Mouse (Mus musculus): ENCODE results near the gene Col1a1. TPM values are rescaled to one million over a fixed set of nuclear protein-coding genes. Genes with fewer than 3 reads are reported as not detected.

Gene Col1a1
- polyA plus RNA-seq, 1 experiment from 2014 or later: 85.4 TPM

GRCm38 (mm10) chr11:94924977-94925376 is 11.0 kb upstream of the Col1a1 start:
- no peaks in the 10 kb centered on the region for H3K9me3 ChIP-seq (replicated peaks)
- H3K27me3 ChIP-seq (ENCODE audit: low read depth, poor library complexity, severe bottlenecking): peaks cover 17% of the 10 kb centered on the region; the same call in 1 of the 2 replicates
- no peaks in the 10 kb centered on the region for H3K36me3 ChIP-seq
- H3K4me1 ChIP-seq: peaks cover 26% of the 10 kb centered on the region
- no peak overlapping the region for H3K4me3 ChIP-seq
- H3K27ac ChIP-seq (replicated peaks): no peak overlapping the region
- 97% methylated on average over 4 of the region's 4 CpGs for WGBS
- no peak for DNase-seq (ENCODE audit: low spot score)

GRCm38 (mm10) chr11:94926431-94926830 is 9.6 kb upstream of the Col1a1 start:
- Histone ChIP-seq H3K4me1 (peaks cover 30% of the 10 kb centered on the region), H3K27ac (replicated peaks) (no peak overlapping the region), H3K9me3 (replicated peaks) (no peaks in the 10 kb centered on the region), H3K27me3 (ENCODE audit: low read depth, poor library complexity, severe bottlenecking) (peaks cover 31% of the 10 kb centered on the region), H3K36me3 (no peaks in the 10 kb centered on the region), H3K4me3 (no peak overlapping the region)
- no peak for DNase-seq (ENCODE audit: low spot score)
- 71% methylated on average over 11 of the region's 11 CpGs for WGBS

GRCm38 (mm10) chr11:94927771-94928291 is 8.2 kb upstream of the Col1a1 start:
- 34% methylated on average over 5 of the region's 5 CpGs for WGBS
- Histone ChIP-seq H3K4me1 (peaks cover 30% of the 10 kb centered on the region), H3K27ac (replicated peaks) (peak overlapping the region; percentile 52; the same call in 1 of the 2 replicates), H3K4me3 (no peak overlapping the region), H3K9me3 (replicated peaks) (no peaks in the 10 kb centered on the region), H3K36me3 (no peaks in the 10 kb centered on the region), H3K27me3 (ENCODE audit: low read depth, poor library complexity, severe bottlenecking) (peaks cover 45% of the 10 kb centered on the region)
- DNase-seq (ENCODE audit: low spot score): no peak

- 14% methylated on average over 13 of the region's 13 CpGs for WGBS
- H3K4me1 ChIP-seq: peaks cover 37% of the 10 kb centered on the region
- H3K27me3 ChIP-seq (ENCODE audit: low read depth, poor library complexity, severe bottlenecking): peaks cover 55% of the 10 kb centered on the region
- peak overlapping the region; percentile 78 for H3K27ac ChIP-seq (replicated peaks)
- H3K9me3 ChIP-seq (replicated peaks): no peaks in the 10 kb centered on the region
- no peaks in the 10 kb centered on the region for H3K36me3 ChIP-seq
- H3K4me3 ChIP-seq: peak overlapping the region; percentile 14
- peak; percentile 79 for DNase-seq (ENCODE audit: low spot score)
Observed at GRCm38 (mm10) chr11:94928820-94929219, 7.2 kb upstream of the Col1a1 start.

- Histone ChIP-seq H3K4me1 (peaks cover 41% of the 10 kb centered on the region), H3K4me3 (no peak overlapping the region), H3K27ac (replicated peaks) (peak overlapping the region; percentile 78), H3K36me3 (no peaks in the 10 kb centered on the region), H3K9me3 (replicated peaks) (no peaks in the 10 kb centered on the region), H3K27me3 (ENCODE audit: low read depth, poor library complexity, severe bottlenecking) (peaks cover 63% of the 10 kb centered on the region)
- no peak for DNase-seq (ENCODE audit: low spot score)
- WGBS: 58% methylated on average over 9 of the region's 9 CpGs
Observed at GRCm38 (mm10) chr11:94929599-94929998, 6.4 kb upstream of the Col1a1 start.

- WGBS: 54% methylated on average over 4 of the region's 4 CpGs
- Histone ChIP-seq H3K4me1 (peaks cover 41% of the 10 kb centered on the region), H3K27ac (replicated peaks) (no peak overlapping the region), H3K9me3 (replicated peaks) (no peaks in the 10 kb centered on the region), H3K36me3 (no peaks in the 10 kb centered on the region), H3K27me3 (ENCODE audit: low read depth, poor library complexity, severe bottlenecking) (peaks cover 68% of the 10 kb centered on the region), H3K4me3 (no peak overlapping the region)
- DNase-seq (ENCODE audit: low spot score): no peak
Observed at GRCm38 (mm10) chr11:94930151-94930550, 5.9 kb upstream of the Col1a1 start.

GRCm38 (mm10) chr11:94933584-94933983 is 2.4 kb upstream of the Col1a1 start:
- H3K36me3 ChIP-seq: no peaks in the 10 kb centered on the region
- no peaks in the 10 kb centered on the region for H3K9me3 ChIP-seq (replicated peaks)
- peaks cover 89% of the 10 kb centered on the region for H3K27me3 ChIP-seq (ENCODE audit: low read depth, poor library complexity, severe bottlenecking)
- DNase-seq (ENCODE audit: low spot score): no peak
- H3K4me3 ChIP-seq: no peak overlapping the region
- peaks cover 54% of the 10 kb centered on the region for H3K4me1 ChIP-seq
- no peak overlapping the region for H3K27ac ChIP-seq (replicated peaks)
- 17% methylated on average over 8 of the region's 8 CpGs for WGBS

- peaks cover 97% of the 10 kb centered on the region for H3K27me3 ChIP-seq (ENCODE audit: low read depth, poor library complexity, severe bottlenecking)
Observed at GRCm38 (mm10) chr11:94934526-94934925, 1.5 kb upstream of the Col1a1 start.

GRCm38 (mm10) chr11:94936851-94937295 is 849 bp downstream of the Col1a1 start:
- DNase-seq (ENCODE audit: low spot score): peak; percentile 88
- Histone ChIP-seq H3K4me1 (peaks cover 36% of the 10 kb centered on the region), H3K36me3 (no peaks in the 10 kb centered on the region), H3K4me3 (peak overlapping the region; percentile 54), H3K27me3 (ENCODE audit: low read depth, poor library complexity, severe bottlenecking) (peaks cover 96% of the 10 kb centered on the region), H3K27ac (replicated peaks) (no peak overlapping the region; the same call in 1 of the 2 replicates), H3K9me3 (replicated peaks) (no peaks in the 10 kb centered on the region)
- under 1% methylated on average over 17 of the region's 17 CpGs for WGBS

More at GRCm38 (mm10) chr11:94934526-94934925, 1.5 kb upstream of the Col1a1 start:
- Histone ChIP-seq H3K36me3 (no peaks in the 10 kb centered on the region), H3K4me3 (no peak overlapping the region), H3K27ac (replicated peaks) (no peak overlapping the region), H3K9me3 (replicated peaks) (no peaks in the 10 kb centered on the region), H3K4me1 (peaks cover 45% of the 10 kb centered on the region)
- WGBS: 37% methylated on average over 11 of the region's 11 CpGs
- DNase-seq (ENCODE audit: low spot score): no peak

- peak overlapping the region; percentile 54 for H3K4me3 ChIP-seq
- 1% methylated on average over 18 of the region's 18 CpGs for WGBS
- H3K27me3 ChIP-seq (ENCODE audit: low read depth, poor library complexity, severe bottlenecking): peaks cover 96% of the 10 kb centered on the region
- H3K4me1 ChIP-seq: peaks cover 36% of the 10 kb centered on the region
- no peak overlapping the region for H3K27ac ChIP-seq (replicated peaks)
- H3K9me3 ChIP-seq (replicated peaks): no peaks in the 10 kb centered on the region
- DNase-seq (ENCODE audit: low spot score): no peak
- no peaks in the 10 kb centered on the region for H3K36me3 ChIP-seq
Observed at GRCm38 (mm10) chr11:94937335-94937781, 1.3 kb downstream of the Col1a1 start.

GRCm38 (mm10) chr11:94937787-94938186 is 1.8 kb downstream of the Col1a1 start:
- peaks cover 96% of the 10 kb centered on the region for H3K27me3 ChIP-seq (ENCODE audit: low read depth, poor library complexity, severe bottlenecking)
- H3K4me1 ChIP-seq: peaks cover 36% of the 10 kb centered on the region
- no peak overlapping the region for H3K27ac ChIP-seq (replicated peaks)
- peak overlapping the region; percentile 54 for H3K4me3 ChIP-seq
- no peaks in the 10 kb centered on the region for H3K36me3 ChIP-seq
- H3K9me3 ChIP-seq (replicated peaks): no peaks in the 10 kb centered on the region
- WGBS: 4% methylated on average over 15 of the region's 15 CpGs
- DNase-seq (ENCODE audit: low spot score): no peak

- Histone ChIP-seq H3K4me3 (no peak overlapping the region), H3K9me3 (replicated peaks) (no peaks in the 10 kb centered on the region), H3K27me3 (ENCODE audit: low read depth, poor library complexity, severe bottlenecking) (peaks cover 96% of the 10 kb centered on the region), H3K4me1 (peaks cover 34% of the 10 kb centered on the region), H3K36me3 (no peaks in the 10 kb centered on the region), H3K27ac (replicated peaks) (no peak overlapping the region)
- no peak for DNase-seq (ENCODE audit: low spot score)
- WGBS: 24% methylated on average over 9 of the region's 9 CpGs
Observed at GRCm38 (mm10) chr11:94938296-94938695, 2.3 kb downstream of the Col1a1 start.

- H3K36me3 ChIP-seq: no peaks in the 10 kb centered on the region
- no peaks in the 10 kb centered on the region for H3K9me3 ChIP-seq (replicated peaks)
- H3K27ac ChIP-seq (replicated peaks): no peak overlapping the region
- 24% methylated on average over 4 of the region's 4 CpGs for WGBS
- H3K4me3 ChIP-seq: no peak overlapping the region
- peaks cover 90% of the 10 kb centered on the region for H3K27me3 ChIP-seq (ENCODE audit: low read depth, poor library complexity, severe bottlenecking)
- DNase-seq (ENCODE audit: low spot score): peak; percentile 68
- H3K4me1 ChIP-seq: peaks cover 30% of the 10 kb centered on the region
Observed at GRCm38 (mm10) chr11:94939280-94939679, 3.3 kb downstream of the Col1a1 start.

Data from midbrain, embryonic 10.5 days (tissue).